In the genomic region with DNA sequence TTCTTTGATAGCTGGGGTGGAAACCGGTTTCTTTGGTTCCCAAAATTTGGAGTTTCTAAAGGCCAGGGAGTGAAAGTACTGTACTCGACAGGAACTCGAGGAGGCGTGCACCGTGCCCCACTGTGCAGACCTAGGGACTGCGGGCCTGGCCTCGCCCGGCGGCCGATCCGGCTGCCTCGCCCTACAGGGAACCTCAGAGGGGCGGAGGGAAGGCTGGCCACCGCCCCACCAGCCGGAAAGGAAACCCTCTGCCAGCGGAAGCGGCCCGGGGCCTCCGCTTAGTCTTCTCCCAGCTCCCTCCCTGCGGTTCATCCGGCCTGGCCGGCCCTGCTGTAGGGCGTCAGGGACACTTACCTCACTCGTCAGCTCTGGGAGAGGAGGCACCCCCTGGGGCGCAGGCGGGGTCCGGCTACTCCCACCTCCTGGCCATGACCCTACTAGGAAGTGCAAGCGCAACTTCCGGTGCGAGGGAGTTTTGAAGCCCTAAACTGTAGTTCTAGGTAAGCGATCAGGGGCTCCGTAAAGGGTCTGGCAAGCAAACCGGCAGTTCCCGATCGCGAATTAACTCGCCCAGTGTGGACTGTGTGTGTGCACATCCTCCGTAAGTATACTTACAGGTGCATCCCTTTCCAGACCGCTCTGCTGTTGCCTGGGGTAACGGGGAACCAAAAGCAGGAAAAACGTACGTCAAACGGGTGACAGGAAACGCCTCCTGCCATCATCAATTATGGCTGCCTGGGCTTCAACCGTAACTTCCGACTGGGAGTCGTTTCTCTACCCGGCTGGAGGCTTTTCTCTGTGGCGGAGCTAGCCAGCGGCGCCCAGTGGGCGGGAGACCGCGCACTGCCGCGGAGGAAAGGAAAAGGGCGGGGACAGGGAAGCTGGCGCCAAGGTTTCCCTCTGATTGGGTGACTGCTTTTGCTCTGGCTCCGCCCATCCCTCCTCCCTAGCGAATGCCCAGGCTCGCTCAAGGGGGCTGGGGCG, we compare ENCODE assay signal across 8 mouse cellular contexts. TPM values are rescaled to one million over a fixed set of nuclear protein-coding genes. Genes with fewer than 3 reads are reported as not detected.
DNase-seq lines count a peak whose midpoint lies in the region; ATAC-seq lines count a peak whose summit lies in the region.

A gene (plus strand): TSS at position 505 of the 984 bp plus-strand sequence.
A gene (minus strand): TSS at position 826 of the 984 bp plus-strand sequence.

- peak within 1 kb of the TSS; percentile 96 for H3K4me3 ChIP-seq in hindbrain, embryonic 12.5 days

- WGBS in hindbrain, embryonic 12.5 days: under 1% methylated on average over 62 of the region's 62 CpGs

- H3K27me3 ChIP-seq in hindbrain, embryonic 12.5 days: no peaks in the 10 kb centered on the region

- ATAC-seq in hindbrain, embryonic 12.5 days (ENCODE audit: low FRiP score): peak; percentile 96

- peak within 1 kb of the TSS; percentile 99 for H3K9ac ChIP-seq in hindbrain, embryonic 12.5 days

- H3K4me1 ChIP-seq in hindbrain, embryonic 12.5 days: peaks cover 14% of the 10 kb centered on the region

- H3K4me2 ChIP-seq in hindbrain, embryonic 12.5 days (replicated peaks): peak within 1 kb of the TSS; percentile 53

- DNase-seq in NIH3T3 (ENCODE audit: low read depth): peak; percentile 100
- peak; percentile 99 to 100 for DNase-seq in cerebellum, postnatal 10 days
- DNase-seq in frontal cortex, postnatal 10 days (ENCODE audit: low spot score in 2 of 2): peak; percentile 98 to 99
- DNase-seq in layer of hippocampus, postnatal 14 days (ENCODE audit: low spot score in 2 of 2): peak; percentile 97 to 99
- DNase-seq in lung, postnatal 14 days: peak; percentile 97
- peak; percentile 99 for DNase-seq in retina, adult 2 months (ENCODE audit: low read depth, low spot score)
- DNase-seq in thymus, postnatal 36 days: peak; percentile 98 to 100

- H3K36me3 ChIP-seq in hindbrain, embryonic 12.5 days: peaks cover 4% of the 10 kb centered on the region

- no peaks in the 10 kb centered on the region for H3K9me3 ChIP-seq in hindbrain, embryonic 12.5 days (replicated peaks)

- peak within 1 kb of the TSS; percentile 98 for H3K27ac ChIP-seq in hindbrain, embryonic 12.5 days

RNA-seq across cellular contexts. Expression of the first gene that starts in this region (rescaled TPM):
- polyA plus RNA-seq in hindbrain, embryonic 12.5 days (2016; fragmentation: Nextera tagmentation; extraction: Ambion mirVana): 73.3 and 77.5 TPM in 2 replicates
- 10 to 100 TPM; 45.6 to 46.8 TPM for total RNA-seq in layer of hippocampus, postnatal 14 days (2021)

RNA-seq across cellular contexts. Expression of the second gene that starts in this region (rescaled TPM):
- polyA plus RNA-seq in hindbrain, embryonic 12.5 days (2016; fragmentation: Nextera tagmentation; extraction: Ambion mirVana): 113 and 119 TPM in 2 replicates
- 10 to 100 TPM; 66.0 to 74.4 TPM for total RNA-seq in layer of hippocampus, postnatal 14 days (2021)

Comparison
In these comparisons a context has a peak if more than half of its experiments do, and no peak if none do; other contexts are left out.
1. Peak in every context shown above with its lines: DNase-seq, ATAC-seq, H3K4me3 ChIP-seq and H3K27ac ChIP-seq.